26 mouse cellular contexts compared by ENCODE assay signal in genomic region chr4:131163782-131164315, GRCm38 (mm10).
DNase-seq lines count a peak whose midpoint lies in the region; ATAC-seq and TF ChIP-seq lines count a peak whose summit lies in the region.
"Had no signal": no experiment of that assay in that cellular context is flagged by ENCODE, and none has a peak within 500 bp of the region (broad histone marks: within the 10 kb centered on the region; RNA-seq: fewer than 3 reads in every experiment).

No protein-coding gene starts in this region.

- H3K4me1 ChIP-seq in forebrain, embryonic 10.5 days, result peaks cover 47% of the 10 kb centered on the region
- H3K4me1 ChIP-seq in forebrain, embryonic 16.5 days (replicated peaks; ENCODE audit: control insufficient read depth, insufficient read depth, low read length), result peaks cover 24% of the 10 kb centered on the region
- no peaks in the 10 kb centered on the region for H3K4me1 ChIP-seq in limb, embryonic 11.5 days (ENCODE audit: control insufficient read depth, insufficient read depth, low read length)
- H3K4me1 ChIP-seq in limb, embryonic 10.5 days, result peaks cover 36% of the 10 kb centered on the region

- H3K27ac ChIP-seq in forebrain, embryonic 10.5 days, result no peak overlapping the region
- H3K27ac ChIP-seq in forebrain, embryonic 16.5 days (ENCODE audit: low read length), result no peak overlapping the region
- H3K27ac ChIP-seq in limb, embryonic 11.5 days (replicated peaks; ENCODE audit: low read depth, low read length), result no peak overlapping the region
- H3K27ac ChIP-seq in limb, embryonic 10.5 days, result no peak overlapping the region
- H3K27ac ChIP-seq: limb, embryonic 12.5 days; lung, embryonic 15.5 days had no signal

- 37% methylated on average over 7 of the region's 7 CpGs for WGBS in forebrain, embryonic 10.5 days
- WGBS in forebrain, embryonic 16.5 days, result 9% methylated on average over 7 of the region's 7 CpGs
- 22% methylated on average over 7 of the region's 7 CpGs for WGBS in limb, embryonic 11.5 days
- 34% methylated on average over 7 of the region's 7 CpGs for WGBS in limb, embryonic 10.5 days

- no peaks in the 10 kb centered on the region for H3K36me3 ChIP-seq in forebrain, embryonic 10.5 days (replicated peaks)
- no peaks in the 10 kb centered on the region for H3K36me3 ChIP-seq in forebrain, embryonic 16.5 days (ENCODE audit: control insufficient read depth, insufficient read depth)
- H3K36me3 ChIP-seq in limb, embryonic 11.5 days (ENCODE audit: control insufficient read depth, insufficient read depth, low read length), result no peaks in the 10 kb centered on the region
- no peaks in the 10 kb centered on the region for H3K36me3 ChIP-seq in limb, embryonic 10.5 days
- H3K36me3 ChIP-seq: G1E; heart, embryonic 12.5 days; limb, embryonic 12.5 days; lung, embryonic 15.5 days; midbrain, embryonic 12.5 days had no signal

- no peak overlapping the region for H3K4me3 ChIP-seq in forebrain, embryonic 10.5 days
- no peak overlapping the region for H3K4me3 ChIP-seq in forebrain, embryonic 16.5 days (replicated peaks; ENCODE audit: low read length)
- H3K4me3 ChIP-seq in limb, embryonic 11.5 days (ENCODE audit: low read depth, low read length), result no peak overlapping the region
- H3K4me3 ChIP-seq in limb, embryonic 10.5 days, result no peak overlapping the region
- H3K4me3 ChIP-seq: heart, embryonic 12.5 days; limb, embryonic 12.5 days; lung, embryonic 15.5 days; midbrain, embryonic 12.5 days had no signal

- TF ChIP-seq CTCF in brain, embryonic 14.5 days (IDR thresholded peaks at IDR 0.05; ENCODE audit: borderline replicate concordance, extremely low read depth, insufficient read depth, insufficient read length), result no peak

- H3K27me3 ChIP-seq in forebrain, embryonic 10.5 days (ENCODE audit: poor library complexity, severe bottlenecking), result peaks cover 9% of the 10 kb centered on the region; the same call in 1 of the 2 replicates
- H3K27me3 ChIP-seq in forebrain, embryonic 16.5 days (replicated peaks; ENCODE audit: control insufficient read depth, insufficient read depth, low read length), result no peaks in the 10 kb centered on the region
- no peaks in the 10 kb centered on the region for H3K27me3 ChIP-seq in limb, embryonic 11.5 days (ENCODE audit: control insufficient read depth, insufficient read depth, low read length)
- H3K27me3 ChIP-seq in limb, embryonic 10.5 days (ENCODE audit: low read depth, poor library complexity, severe bottlenecking), result peaks cover 6% of the 10 kb centered on the region; the same call in 1 of the 2 replicates
- H3K27me3 ChIP-seq: lung, embryonic 15.5 days had no signal

- H3K9me3 ChIP-seq in forebrain, embryonic 10.5 days, result no peaks in the 10 kb centered on the region
- H3K9me3 ChIP-seq in forebrain, embryonic 16.5 days (ENCODE audit: control insufficient read depth, low read length), result no peaks in the 10 kb centered on the region
- no peaks in the 10 kb centered on the region for H3K9me3 ChIP-seq in limb, embryonic 11.5 days (ENCODE audit: control insufficient read depth, low read length)
- H3K9me3 ChIP-seq in limb, embryonic 10.5 days (replicated peaks), result no peaks in the 10 kb centered on the region
- H3K9me3 ChIP-seq: G1E; heart, embryonic 12.5 days; limb, embryonic 12.5 days; lung, embryonic 15.5 days; midbrain, embryonic 12.5 days had no signal

- no peak for TF ChIP-seq POLR2A in brain, embryonic 14.5 days (IDR thresholded peaks at IDR 0.05; ENCODE audit: borderline replicate concordance, extremely low read depth, insufficient read depth, insufficient read length, poor library complexity, severe bottlenecking)

- H3K4me2 ChIP-seq in forebrain, embryonic 16.5 days (ENCODE audit: low read length), result no peak overlapping the region
- H3K4me2 ChIP-seq in limb, embryonic 11.5 days (ENCODE audit: low read depth, severe bottlenecking), result no peak overlapping the region
- H3K4me2 ChIP-seq: heart, embryonic 12.5 days; limb, embryonic 12.5 days; liver, embryonic 11.5 days; lung, embryonic 15.5 days; midbrain, embryonic 12.5 days had no signal

- no peak for ATAC-seq in forebrain, embryonic 16.5 days
- no peak for ATAC-seq in limb, embryonic 11.5 days (ENCODE audit: insufficient number of reproducible peaks, low FRiP score, low TSS enrichment, low read depth)
- ATAC-seq: intestine, embryonic 16.5 days; Patski had no signal

- peak; percentile 25 for DNase-seq in forebrain, embryonic 10.5 days (ENCODE audit: extremely low spot score, low spot score)
- peak; percentile 57 for DNase-seq in limb, embryonic 11.5 days (ENCODE audit: low spot score)
- DNase-seq in limb, embryonic 10.5 days (ENCODE audit: low spot score), result no peak
- DNase-seq in brain, embryonic 14.5 days (ENCODE audit: low read depth), result peak; percentile 53
- DNase-seq in retina, embryonic 14.5 days (ENCODE audit: low spot score), result peak; percentile 60
- DNase-seq in right cerebral cortex, postnatal 14 days, result no peak
- DNase-seq: adrenal gland, postnatal 10 days; cerebellum, adult 11 months; cerebellum, adult 9-10 months; cerebellum, postnatal 36 days; gastrocnemius, postnatal 25 days; heart, adult 11 months; kidney, adult 8-10 months; kidney, postnatal 10 days; layer of hippocampus, adult 9-11 months; thymus, adult 2 months; thymus, postnatal 36 days had no signal

- H3K9ac ChIP-seq in forebrain, embryonic 16.5 days (replicated peaks; ENCODE audit: low read depth, low read length), result no peak overlapping the region
- H3K9ac ChIP-seq in limb, embryonic 11.5 days (ENCODE audit: low read length), result no peak overlapping the region
- H3K9ac ChIP-seq: heart, embryonic 12.5 days; limb, embryonic 12.5 days; lung, embryonic 15.5 days; midbrain, embryonic 12.5 days had no signal

Comparison
In these comparisons a context has a peak if more than half of its experiments do, and no peak if none do; other contexts are left out.
1. DNase-seq: peak in forebrain, embryonic 10.5 days (single experiment), limb, embryonic 11.5 days (single experiment), brain, embryonic 14.5 days (single experiment) and retina, embryonic 14.5 days (single experiment); none in limb, embryonic 10.5 days (single experiment) and right cerebral cortex, postnatal 14 days (single experiment).